Mouse (Mus musculus): Measurements from ENCODE around the gene Nip7.

DNA sequence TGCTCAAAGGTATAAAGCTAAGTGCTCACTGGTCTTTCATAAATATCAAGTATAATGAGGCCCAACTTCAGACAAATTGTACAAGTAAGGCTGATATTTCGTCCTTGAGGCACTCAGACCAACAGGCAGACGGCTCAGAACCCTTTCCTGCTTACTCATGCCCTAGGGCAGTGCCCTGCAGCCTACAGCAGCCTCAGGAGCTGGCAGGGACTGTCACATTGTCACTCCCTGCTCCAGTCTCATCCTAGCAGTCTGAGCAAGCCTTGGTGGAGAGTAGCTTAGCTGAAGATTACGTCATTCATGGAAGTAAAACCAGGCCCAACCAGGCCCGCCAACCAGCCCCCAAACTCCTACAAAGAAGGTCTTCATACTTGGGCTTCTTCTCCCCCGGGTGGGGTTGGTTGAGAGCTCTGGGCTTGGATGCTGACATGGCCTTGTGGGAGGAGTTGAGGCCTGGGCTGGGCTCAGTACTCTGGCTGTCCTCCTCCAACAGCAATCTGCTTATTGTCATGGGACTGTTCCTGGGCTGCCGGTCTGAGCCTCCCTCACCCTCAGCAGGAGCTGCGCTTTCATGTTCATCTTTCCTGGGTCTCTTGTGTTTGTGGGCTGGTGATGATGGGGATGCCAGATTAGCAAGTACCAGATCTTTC is 19.7 kb downstream of the Nip7 start:
- TF ChIP-seq CTCF (IDR thresholded peaks at IDR 0.05; ENCODE audit: low read depth, low read length) (no peak), GATA1 (IDR thresholded peaks at IDR 0.05; ENCODE audit: borderline replicate concordance, low read length) (no peak), POLR2AphosphoS5 (IDR thresholded peaks at IDR 0.05; ENCODE audit: insufficient replicate concordance, low read depth, low read length) (no peak), TAL1 (conservative IDR thresholded peaks at IDR 0.05; ENCODE audit: low read depth, low read length) (no peak)
